Mouse (Mus musculus): ENCODE data around the gene Atp6v0c.
A peak's percentile ranks its signal among the peaks of the same experiment; 100 is the strongest.

Atp6v0c gene

GRCm38 (mm10) chr17:24169317-24170065, at the start of gene Atp6v0c:
Gene Atp6v0c, minus strand, starts transcription at chr17:24169702.
- DNase-seq (ENCODE audit: low read depth, low spot score), result peak; percentile 90

GRCm38 (mm10) chr17:24216836-24217235, 47.3 kb upstream of the Atp6v0c start:
- no peak for DNase-seq (ENCODE audit: low read depth, low spot score)

GRCm38 (mm10) chr17:24213186-24213585, 43.7 kb upstream of the Atp6v0c start:
- DNase-seq (ENCODE audit: low read depth, low spot score), result no peak

- DNase-seq (ENCODE audit: low read depth, low spot score), result no peak
Observed at GRCm38 (mm10) chr17:24212441-24213018, 43.0 kb upstream of the Atp6v0c start.

DNA sequence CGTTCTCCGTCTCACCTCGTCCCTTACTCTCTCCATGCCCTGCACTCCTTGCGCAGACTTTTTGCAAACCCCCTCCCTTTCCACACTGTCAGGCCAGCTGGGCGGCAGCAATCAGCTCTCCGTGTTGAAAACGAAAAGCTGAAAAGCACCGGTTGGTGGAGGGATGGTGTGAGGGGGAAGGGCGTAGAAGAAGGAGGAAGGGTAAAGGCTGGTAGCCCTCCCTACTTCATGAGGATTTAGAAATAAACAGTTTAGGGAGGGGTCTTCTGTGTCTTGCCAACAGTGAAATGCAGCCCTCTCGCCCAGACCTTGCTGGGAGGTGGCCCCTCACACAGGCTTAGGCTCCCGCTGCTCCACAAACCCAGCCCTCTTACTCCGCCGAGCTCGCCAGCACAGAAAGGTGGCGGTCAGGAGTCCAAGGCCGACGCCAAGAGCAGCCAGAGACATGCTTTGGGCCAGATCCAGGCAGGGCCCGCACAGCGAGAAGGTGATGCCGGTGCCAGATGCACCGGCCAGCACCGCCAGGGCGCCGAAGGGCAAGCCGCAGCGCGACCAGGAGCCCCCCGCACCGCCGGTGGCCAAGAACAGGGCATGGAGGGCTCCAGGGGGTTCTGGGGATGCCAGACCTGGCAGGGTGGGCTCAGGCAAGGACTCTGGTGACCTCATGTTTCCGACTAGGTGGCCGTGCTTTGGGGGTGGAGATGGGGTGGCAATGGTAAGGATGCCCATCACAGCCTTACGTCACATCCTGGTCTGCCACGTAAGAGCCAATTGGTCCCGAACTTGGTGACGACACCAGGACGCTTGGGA, 42.3 kb upstream of the Atp6v0c start:
- peak; percentile 71 for DNase-seq (ENCODE audit: low read depth, low spot score)

DNA sequence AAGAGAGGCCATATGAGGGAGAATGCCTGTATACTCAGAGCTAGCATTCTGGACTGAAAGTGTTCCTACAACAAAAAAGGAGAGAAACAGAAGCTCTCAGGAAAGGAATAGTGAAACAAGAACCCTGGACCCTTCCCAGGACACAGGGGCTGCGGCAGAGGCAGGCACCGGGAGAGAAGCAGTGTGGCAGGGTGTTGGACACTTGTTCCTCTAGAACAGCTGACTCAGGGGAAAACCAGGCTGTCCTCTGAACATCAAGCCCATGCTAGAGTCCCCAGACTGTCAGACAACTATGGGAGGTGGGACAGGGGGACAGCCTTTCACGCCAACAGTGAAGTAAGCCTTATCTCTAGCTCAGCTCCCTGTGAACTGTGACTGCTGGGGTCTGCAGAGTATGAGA, 41.1 kb upstream of the Atp6v0c start:
- DNase-seq (ENCODE audit: low read depth, low spot score), result no peak

DNA sequence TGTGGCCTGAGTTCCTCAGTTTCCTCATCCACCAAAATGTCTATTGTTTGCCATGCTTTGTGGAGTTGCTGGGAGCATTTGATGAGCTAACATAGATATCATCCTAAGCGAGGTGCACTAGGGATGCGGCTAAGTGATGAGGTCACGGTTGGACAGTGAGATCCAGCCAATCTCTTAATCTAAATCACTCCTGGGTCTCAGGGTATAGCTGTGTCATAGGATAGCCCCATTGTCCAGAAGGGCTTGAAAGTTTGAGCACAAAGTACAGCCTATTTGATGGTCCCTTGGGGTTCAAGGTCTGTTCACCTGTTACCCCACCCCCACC, 40.4 kb upstream of the Atp6v0c start:
- no peak for DNase-seq (ENCODE audit: low read depth, low spot score)

- DNase-seq (ENCODE audit: low read depth, low spot score), result peak; percentile 73
Observed at GRCm38 (mm10) chr17:24209043-24209915, 39.8 kb upstream of the Atp6v0c start, which contains the start of gene Ntn3. Gene Ntn3, minus strand, starts transcription at chr17:24209531.

DNA sequence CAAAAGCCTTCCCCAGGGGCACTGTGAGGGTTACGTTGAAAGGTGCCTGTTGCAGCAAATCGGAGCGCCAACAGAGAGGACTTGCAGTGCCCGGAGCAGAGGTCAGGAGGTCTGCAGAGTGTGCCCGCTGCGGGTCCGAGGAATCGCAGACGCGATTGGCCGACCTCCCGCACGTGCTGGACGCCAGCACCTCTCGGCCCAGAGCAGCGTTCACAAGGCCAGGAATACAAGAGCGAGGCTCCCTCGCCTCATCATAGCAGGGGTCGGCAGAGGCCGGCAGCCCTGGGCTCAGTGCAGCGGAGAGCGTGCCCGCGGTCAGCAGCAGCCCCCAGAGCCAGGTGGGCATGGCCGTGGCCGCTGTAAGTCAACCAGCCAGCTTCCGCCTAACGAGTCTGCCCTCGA, 39.1 kb upstream of the Atp6v0c start:
- DNase-seq (ENCODE audit: low read depth, low spot score), result no peak

GRCm38 (mm10) chr17:24207768-24208640, 38.5 kb upstream of the Atp6v0c start:
- no peak for DNase-seq (ENCODE audit: low read depth, low spot score)

GRCm38 (mm10) chr17:24206451-24207351, 37.2 kb upstream of the Atp6v0c start:
- no peak for DNase-seq (ENCODE audit: low read depth, low spot score)

DNA sequence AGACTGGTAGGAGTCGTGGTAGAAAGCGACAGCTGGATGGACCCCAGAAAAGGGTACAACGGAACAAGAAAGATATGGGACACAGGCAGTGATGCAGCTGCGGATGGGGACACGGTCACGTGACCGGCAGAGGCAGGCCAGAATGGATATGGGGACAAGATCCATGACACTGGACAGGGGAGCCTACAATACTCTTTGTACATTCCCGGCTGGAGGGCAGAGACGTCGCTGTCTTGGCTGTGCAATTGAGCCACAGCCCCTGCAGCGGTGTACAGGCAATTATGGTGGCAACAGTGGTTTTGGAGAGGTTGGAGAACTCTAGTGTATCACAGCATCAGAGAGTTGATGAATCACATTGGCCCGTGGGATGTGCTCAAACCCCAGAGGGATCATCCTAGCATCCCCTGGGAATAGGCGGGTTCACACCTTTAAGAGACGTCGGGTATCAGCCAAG, 36.4 kb upstream of the Atp6v0c start:
- no peak for DNase-seq (ENCODE audit: low read depth, low spot score)

DNA sequence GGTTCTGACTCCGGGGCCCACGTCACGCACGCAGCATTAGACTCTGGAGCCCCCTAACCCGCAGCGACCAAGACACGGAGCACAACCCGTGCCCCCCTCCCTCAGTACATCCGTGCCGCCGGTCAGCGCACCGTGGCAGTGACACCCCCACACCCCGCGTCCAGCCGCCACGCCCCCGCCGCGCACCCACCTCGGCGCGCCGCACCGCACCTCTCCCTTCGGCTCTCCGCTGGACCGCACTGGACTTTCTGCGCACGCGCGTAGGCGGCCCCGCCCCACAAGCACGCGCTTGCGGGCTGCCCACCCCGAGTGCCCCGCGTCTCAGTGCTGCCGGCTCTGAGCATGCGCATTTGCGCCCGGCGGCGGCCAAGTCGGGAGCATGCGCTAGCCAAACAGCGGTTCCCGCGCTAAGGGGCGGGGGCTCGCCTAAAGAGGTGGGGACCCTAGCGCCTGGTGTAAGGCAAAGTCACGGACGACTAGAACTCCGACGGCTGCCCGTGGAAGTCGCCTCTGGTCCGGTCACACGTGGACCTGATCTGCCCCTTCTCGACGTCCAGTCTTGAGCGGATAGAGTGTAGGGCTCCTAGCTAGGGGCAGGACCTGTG, 35.9 kb upstream of the Atp6v0c start, which contains the start of gene Tbc1d24:
Gene Tbc1d24, minus strand, starts transcription at position 279 of the 605 bp plus-strand sequence.
- peak; percentile 92 for DNase-seq (ENCODE audit: low read depth, low spot score)

DNA sequence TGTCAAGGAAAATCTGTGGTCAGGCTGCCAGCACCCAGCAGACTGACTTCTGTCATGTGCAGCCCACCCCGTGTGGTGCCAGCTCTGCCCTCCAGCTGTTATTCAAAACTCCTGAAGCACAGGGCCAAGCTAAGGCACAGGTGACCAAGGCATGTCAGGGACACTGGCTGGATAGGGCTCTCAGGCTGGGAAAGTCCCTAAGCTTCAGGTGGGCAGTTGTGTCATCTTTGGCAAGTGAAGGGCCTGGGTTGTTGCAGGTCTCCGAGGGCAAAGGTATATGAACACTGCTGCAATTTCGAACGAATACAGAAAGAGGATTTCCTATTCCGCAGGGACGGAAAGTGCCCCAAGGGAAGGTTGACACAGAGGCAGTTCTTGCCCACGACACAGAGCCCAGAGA, 35.3 kb upstream of the Atp6v0c start:
- no peak for DNase-seq (ENCODE audit: low read depth, low spot score)

DNA sequence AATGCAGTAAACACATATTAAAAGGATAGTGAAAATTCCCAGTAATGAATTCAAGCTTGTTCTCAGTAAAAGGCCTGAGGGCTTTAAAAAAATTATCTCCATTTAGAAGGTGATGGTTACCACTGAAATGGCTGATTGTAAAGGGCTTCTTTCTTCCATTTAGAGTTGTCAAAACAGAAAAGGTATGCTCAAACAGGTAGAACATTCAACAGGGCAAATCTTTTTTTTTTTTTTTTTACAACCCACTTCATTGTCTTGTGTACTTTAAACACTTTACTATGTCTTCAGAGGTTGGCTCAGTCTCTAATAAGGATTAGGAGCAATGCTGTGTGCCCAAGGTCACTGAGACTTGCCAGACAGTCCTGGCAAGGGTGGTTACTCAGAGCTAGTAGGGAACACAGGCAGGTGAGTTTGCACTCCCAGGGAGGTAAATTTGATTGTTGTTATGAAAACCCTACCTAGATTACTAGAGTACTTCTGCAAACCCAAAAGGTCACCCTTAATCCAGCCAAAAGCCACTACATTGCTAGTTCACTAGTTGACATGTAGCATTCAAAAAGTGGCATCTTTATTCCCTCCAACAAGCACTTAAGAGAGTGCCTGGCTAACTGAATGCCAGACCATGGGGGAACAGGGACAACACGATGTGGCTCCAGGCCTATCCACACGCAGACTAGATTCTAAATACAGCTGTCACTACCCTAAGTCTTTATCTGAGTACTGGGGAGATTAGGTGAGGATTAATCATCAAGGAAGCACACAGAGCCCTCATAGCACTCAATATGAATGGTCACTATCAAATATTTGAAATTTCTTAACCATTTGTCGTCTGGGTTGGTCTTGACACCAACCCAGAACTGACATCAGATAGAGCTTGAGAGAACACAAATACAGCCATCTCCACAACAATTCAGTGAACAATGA, 34.4 kb upstream of the Atp6v0c start:
- no peak for DNase-seq (ENCODE audit: low read depth, low spot score)

DNA sequence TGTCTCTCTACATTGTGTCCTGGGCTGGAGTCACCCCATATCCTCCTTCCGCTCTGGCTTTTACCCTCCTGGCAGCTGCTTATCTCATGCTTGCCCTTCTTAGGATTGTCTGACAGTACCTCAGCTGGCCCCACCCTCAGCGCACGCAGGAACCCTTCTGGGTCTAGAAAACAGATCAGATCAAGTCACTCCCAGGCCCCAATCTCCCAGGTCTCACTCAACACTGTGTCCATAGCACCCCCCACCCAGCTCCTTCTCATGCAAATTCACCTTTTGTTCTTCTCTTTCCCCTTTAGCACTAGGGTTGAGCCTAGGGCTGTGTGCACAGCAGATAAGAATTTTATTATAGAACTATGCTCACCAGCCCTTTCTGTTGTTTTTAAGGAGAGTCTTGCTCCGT, 33.6 kb upstream of the Atp6v0c start:
- DNase-seq (ENCODE audit: low read depth, low spot score), result no peak

DNA sequence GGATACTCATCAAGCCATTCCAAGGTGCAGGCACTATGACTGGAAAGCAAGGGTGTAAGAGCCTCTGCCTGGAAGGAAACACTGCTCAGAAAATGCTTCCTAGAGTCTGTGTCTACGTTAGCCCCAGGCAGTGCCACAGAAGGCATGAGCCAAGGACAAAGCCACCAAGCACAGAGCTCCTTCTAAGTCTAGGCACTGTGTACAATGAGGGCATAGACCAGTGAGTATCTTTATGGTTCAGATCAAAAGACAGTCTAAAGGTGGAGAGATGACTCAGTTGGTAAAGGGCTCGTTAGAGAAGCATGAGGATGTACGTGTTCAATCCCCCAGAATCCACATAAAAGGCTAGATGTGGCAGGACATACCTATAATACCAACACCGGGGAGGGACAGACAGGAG, 31.6 kb upstream of the Atp6v0c start:
- DNase-seq (ENCODE audit: low read depth, low spot score), result no peak

- no peak for DNase-seq (ENCODE audit: low read depth, low spot score)
Observed at GRCm38 (mm10) chr17:24199741-24200140, 30.2 kb upstream of the Atp6v0c start.
